ENCODE assay signal across 8 mouse cellular contexts in the genomic region with DNA sequence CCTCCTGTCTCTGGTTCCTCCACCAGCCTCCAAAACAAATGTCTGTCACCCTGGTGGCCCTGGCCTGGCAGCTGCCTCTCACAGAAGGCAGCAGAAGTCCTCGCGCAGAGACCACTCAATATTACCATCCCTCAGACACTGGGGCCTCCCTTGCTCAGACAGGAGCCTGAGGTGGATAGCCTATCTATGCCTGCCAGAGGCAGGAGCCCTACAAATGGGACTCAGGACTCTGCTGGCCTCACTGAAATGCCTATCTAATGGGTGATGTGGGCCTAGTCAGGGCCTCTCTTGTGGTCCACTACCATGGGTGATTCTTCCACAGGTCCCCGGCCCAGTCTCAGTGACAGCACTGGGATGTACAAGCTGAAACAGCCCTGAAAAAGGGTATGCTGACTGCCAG. TPM values are rescaled to one million over a fixed set of nuclear protein-coding genes. Genes with fewer than 3 reads are reported as not detected.
DNase-seq lines count a peak whose midpoint lies in the region; ATAC-seq lines count a peak whose summit lies in the region.

No protein-coding gene starts in this region.

- H3K4me3 ChIP-seq in lung, embryonic 15.5 days, result peak overlapping the region; percentile 62
- peak overlapping the region; percentile 75 for H3K4me3 ChIP-seq in forebrain, embryonic 14.5 days (ENCODE audit: low read depth, low read length)
- peak overlapping the region; percentile 84 for H3K4me3 ChIP-seq in limb, embryonic 15.5 days
- peak overlapping the region; percentile 88 for H3K4me3 ChIP-seq in neural tube, embryonic 15.5 days (replicated peaks)

- ATAC-seq in lung, embryonic 15.5 days (ENCODE audit: borderline replicate concordance, extremely low read depth, low FRiP score, low TSS enrichment), result no peak
- ATAC-seq in forebrain, embryonic 14.5 days, result no peak
- no peak for ATAC-seq in limb, embryonic 15.5 days (ENCODE audit: insufficient number of reproducible peaks, low FRiP score, low TSS enrichment, low read depth)
- ATAC-seq in neural tube, embryonic 15.5 days (ENCODE audit: low FRiP score), result no peak

- H3K4me1 ChIP-seq in lung, embryonic 15.5 days, result peaks cover 32% of the 10 kb centered on the region
- peaks cover 14% of the 10 kb centered on the region for H3K4me1 ChIP-seq in forebrain, embryonic 14.5 days (ENCODE audit: control insufficient read depth, insufficient read depth, low read length)
- H3K4me1 ChIP-seq in limb, embryonic 15.5 days, result peaks cover 39% of the 10 kb centered on the region
- peaks cover 43% of the 10 kb centered on the region for H3K4me1 ChIP-seq in neural tube, embryonic 15.5 days

- peak overlapping the region; percentile 86 for H3K4me2 ChIP-seq in lung, embryonic 15.5 days
- peak overlapping the region; percentile 61 for H3K4me2 ChIP-seq in forebrain, embryonic 14.5 days (ENCODE audit: low read length)
- peak overlapping the region; percentile 77 for H3K4me2 ChIP-seq in limb, embryonic 15.5 days
- H3K4me2 ChIP-seq in neural tube, embryonic 15.5 days, result peak overlapping the region; percentile 81

- WGBS in lung, embryonic 15.5 days, result 71% methylated on average over 3 of the region's 3 CpGs
- 81% methylated on average over 3 of the region's 3 CpGs for WGBS in forebrain, embryonic 14.5 days
- 68% methylated on average over 3 of the region's 3 CpGs for WGBS in limb, embryonic 15.5 days
- WGBS in neural tube, embryonic 15.5 days, result 63% methylated on average over 3 of the region's 3 CpGs

- peak overlapping the region; percentile 98; the same call in 1 of the 2 replicates for H3K27ac ChIP-seq in lung, embryonic 15.5 days
- H3K27ac ChIP-seq in forebrain, embryonic 14.5 days (ENCODE audit: low read depth, low read length), result no peak overlapping the region
- H3K27ac ChIP-seq in limb, embryonic 15.5 days, result peak overlapping the region; percentile 99; the same call in 1 of the 2 replicates
- H3K27ac ChIP-seq in neural tube, embryonic 15.5 days (replicated peaks), result no peak overlapping the region

- H3K36me3 ChIP-seq in lung, embryonic 15.5 days, result peaks cover 4% of the 10 kb centered on the region; the same call in 1 of the 2 replicates
- peaks cover 3% of the 10 kb centered on the region; the same call in 1 of the 2 replicates for H3K36me3 ChIP-seq in forebrain, embryonic 14.5 days (ENCODE audit: control insufficient read depth, insufficient read depth, low read length)
- peaks cover 14% of the 10 kb centered on the region for H3K36me3 ChIP-seq in limb, embryonic 15.5 days
- H3K36me3 ChIP-seq in neural tube, embryonic 15.5 days, result peaks cover 5% of the 10 kb centered on the region; the same call in 1 of the 2 replicates

- H3K9me3 ChIP-seq in lung, embryonic 15.5 days, result no peaks in the 10 kb centered on the region
- no peaks in the 10 kb centered on the region for H3K9me3 ChIP-seq in forebrain, embryonic 14.5 days (replicated peaks; ENCODE audit: control insufficient read depth, low read length)
- H3K9me3 ChIP-seq in limb, embryonic 15.5 days, result no peaks in the 10 kb centered on the region
- H3K9me3 ChIP-seq in neural tube, embryonic 15.5 days (replicated peaks), result no peaks in the 10 kb centered on the region

- H3K27me3 ChIP-seq in lung, embryonic 15.5 days, result no peaks in the 10 kb centered on the region
- no peaks in the 10 kb centered on the region for H3K27me3 ChIP-seq in forebrain, embryonic 14.5 days (replicated peaks; ENCODE audit: control insufficient read depth, insufficient read depth, low read length)
- H3K27me3 ChIP-seq in limb, embryonic 15.5 days, result no peaks in the 10 kb centered on the region
- no peaks in the 10 kb centered on the region for H3K27me3 ChIP-seq in neural tube, embryonic 15.5 days (replicated peaks)

- peak overlapping the region; percentile 64 for H3K9ac ChIP-seq in lung, embryonic 15.5 days
- peak overlapping the region; percentile 88 for H3K9ac ChIP-seq in forebrain, embryonic 14.5 days (ENCODE audit: low read length)
- H3K9ac ChIP-seq in limb, embryonic 15.5 days, result peak overlapping the region; percentile 81
- H3K9ac ChIP-seq in neural tube, embryonic 15.5 days (replicated peaks), result peak overlapping the region; percentile 94

- DNase-seq in lung, postnatal 36 days, result no peak
- no peak for DNase-seq in forebrain, embryonic 14.5 days (ENCODE audit: low spot score)
- DNase-seq in right cerebral cortex, postnatal 25 days, result no peak
- no peak for DNase-seq in testis, postnatal 14 days (ENCODE audit: low spot score)
- DNase-seq in spleen, postnatal 14 days (ENCODE audit: low spot score in 2 of 2), result no peak

RNA-seq across cellular contexts. Expression of a gene that starts 1.7 kb away (rescaled TPM):
- 171 and 179 TPM in 2 replicates for polyA plus RNA-seq in lung, embryonic 15.5 days (2015; fragmentation: Nextera tagmentation; extraction: Ambion mirVana)
- 77.0 and 91.6 TPM in 2 replicates for polyA plus RNA-seq in forebrain, embryonic 14.5 days (2014; fragmentation: Nextera tagmentation; extraction: Ambion mirVana)
- 164 and 168 TPM in 2 replicates for polyA plus RNA-seq in limb, embryonic 15.5 days (2015; fragmentation: Nextera tagmentation; extraction: Ambion mirVana)
- polyA plus RNA-seq in neural tube, embryonic 15.5 days (2015; fragmentation: Nextera tagmentation; extraction: Ambion mirVana), result 112 and 133 TPM in 2 replicates

RNA-seq across cellular contexts. Expression of a gene that starts 29.8 kb away (rescaled TPM):
- 25.4 and 25.6 TPM in 2 replicates for polyA plus RNA-seq in lung, embryonic 15.5 days (2015; fragmentation: Nextera tagmentation; extraction: Ambion mirVana)
- polyA plus RNA-seq in forebrain, embryonic 14.5 days (2014; fragmentation: Nextera tagmentation; extraction: Ambion mirVana), result 31.0 and 35.0 TPM in 2 replicates
- polyA plus RNA-seq in limb, embryonic 15.5 days (2015; fragmentation: Nextera tagmentation; extraction: Ambion mirVana), result 23.7 and 24.2 TPM in 2 replicates
- polyA plus RNA-seq in neural tube, embryonic 15.5 days (2015; fragmentation: Nextera tagmentation; extraction: Ambion mirVana), result 48.5 and 51.5 TPM in 2 replicates

RNA-seq across cellular contexts. Expression of a gene that starts 33.6 kb away (rescaled TPM):
- polyA plus RNA-seq in lung, embryonic 15.5 days (2015; fragmentation: Nextera tagmentation; extraction: Ambion mirVana), result 1.9 and 2.2 TPM in 2 replicates
- polyA plus RNA-seq in forebrain, embryonic 14.5 days (2014; fragmentation: Nextera tagmentation; extraction: Ambion mirVana), result not detected in 2 replicates
- 0.58 TPM in 2 replicates for polyA plus RNA-seq in limb, embryonic 15.5 days (2015; fragmentation: Nextera tagmentation; extraction: Ambion mirVana)
- 0.09 TPM in 1 of 2 replicates, not detected in the other for polyA plus RNA-seq in neural tube, embryonic 15.5 days (2015; fragmentation: Nextera tagmentation; extraction: Ambion mirVana)

RNA-seq across cellular contexts. Expression of a gene that starts 35.2 kb away (rescaled TPM):
- 2.1 and 2.7 TPM in 2 replicates for polyA plus RNA-seq in lung, embryonic 15.5 days (2015; fragmentation: Nextera tagmentation; extraction: Ambion mirVana)
- 0.07 and 0.14 TPM in 2 replicates for polyA plus RNA-seq in forebrain, embryonic 14.5 days (2014; fragmentation: Nextera tagmentation; extraction: Ambion mirVana)
- polyA plus RNA-seq in limb, embryonic 15.5 days (2015; fragmentation: Nextera tagmentation; extraction: Ambion mirVana), result 0.28 and 0.29 TPM in 2 replicates
- 0.18 and 2.5 TPM in 2 replicates for polyA plus RNA-seq in neural tube, embryonic 15.5 days (2015; fragmentation: Nextera tagmentation; extraction: Ambion mirVana)

RNA-seq across cellular contexts. Expression of a gene that starts 37.8 kb away (rescaled TPM):
- polyA plus RNA-seq in lung, embryonic 15.5 days (2015; fragmentation: Nextera tagmentation; extraction: Ambion mirVana), result 0.72 and 1.6 TPM in 2 replicates
- 1.4 and 2.8 TPM in 2 replicates for polyA plus RNA-seq in forebrain, embryonic 14.5 days (2014; fragmentation: Nextera tagmentation; extraction: Ambion mirVana)
- 0.50 and 0.51 TPM in 2 replicates for polyA plus RNA-seq in limb, embryonic 15.5 days (2015; fragmentation: Nextera tagmentation; extraction: Ambion mirVana)
- 8.1 and 9.5 TPM in 2 replicates for polyA plus RNA-seq in neural tube, embryonic 15.5 days (2015; fragmentation: Nextera tagmentation; extraction: Ambion mirVana)

Comparison
In these comparisons a context has a peak if more than half of its experiments do, and no peak if none do; other contexts are left out.
1. H3K27ac ChIP-seq: peak in lung, embryonic 15.5 days (single experiment) and limb, embryonic 15.5 days (single experiment); none in forebrain, embryonic 14.5 days (single experiment) and neural tube, embryonic 15.5 days (single experiment).
2. Peak in every context shown above with its lines, with median percentiles within 50 percentile points of each other: H3K4me2 ChIP-seq, H3K4me3 ChIP-seq and H3K9ac ChIP-seq.